Mouse (Mus musculus) NIH3T3 (cell line): ENCODE data around the gene Ubxn11.

ENCODE experiments used
- DNase-seq: peaks from one replicate; pipeline ENCODE4 v3.0.0-alpha.2; 2012; ENCODE audit warnings: low read depth

Ubxn11 gene

DNA sequence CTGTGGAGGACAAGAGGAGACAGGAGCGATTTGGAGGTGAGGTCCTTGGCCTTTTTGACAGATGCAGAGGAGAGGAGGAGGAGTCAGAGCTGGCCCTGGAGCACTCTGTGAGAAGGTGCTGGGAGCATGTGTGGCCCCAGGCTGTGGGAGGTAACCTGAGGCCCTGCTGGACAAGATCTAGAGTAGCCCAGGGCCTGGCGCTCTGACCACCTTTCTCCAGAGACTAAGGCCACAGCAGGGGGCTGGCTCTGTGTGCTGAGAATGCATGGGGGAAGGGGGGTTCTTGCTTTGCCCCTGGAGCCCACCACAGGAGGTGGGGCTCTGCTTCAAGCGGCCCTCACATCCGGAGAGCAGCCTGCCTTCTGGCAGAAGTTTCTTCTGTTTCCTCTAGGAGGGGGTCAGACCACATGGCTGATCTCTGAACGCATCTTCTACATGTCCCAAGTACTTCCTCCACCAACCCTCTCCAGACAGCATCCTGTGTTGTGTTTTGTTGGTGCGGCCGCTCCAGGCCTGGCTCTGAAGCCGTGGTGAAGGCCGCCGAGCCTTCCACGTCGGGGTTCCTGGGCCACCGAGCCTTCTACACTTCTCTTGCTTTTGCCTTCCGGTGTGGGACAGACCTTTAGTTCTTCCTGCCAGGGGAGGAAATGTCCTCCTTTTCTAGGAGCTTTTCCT lies 15.9 kb downstream of the Ubxn11 start:
- no peak for DNase-seq

DNA sequence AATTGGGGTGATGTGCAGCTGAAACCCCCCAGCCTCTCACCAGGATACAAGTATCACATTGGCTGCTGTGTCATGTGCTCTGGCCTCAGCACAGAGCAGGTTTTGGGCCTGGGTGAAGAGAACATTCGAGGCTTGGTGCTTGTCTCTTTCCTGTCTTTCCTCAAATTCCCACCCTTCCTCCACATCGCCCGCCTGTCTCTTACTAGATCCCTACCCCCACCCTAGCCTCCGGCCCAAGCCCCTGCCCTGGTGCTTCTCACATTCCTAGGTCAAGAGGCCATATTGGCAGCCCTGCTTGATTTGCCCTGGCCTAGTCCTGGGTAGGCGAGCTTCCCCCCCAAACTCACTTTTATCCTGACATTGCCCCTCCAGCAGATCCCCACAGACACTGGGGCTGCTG lies 16.7 kb downstream of the Ubxn11 start:
- DNase-seq: no peak

DNA sequence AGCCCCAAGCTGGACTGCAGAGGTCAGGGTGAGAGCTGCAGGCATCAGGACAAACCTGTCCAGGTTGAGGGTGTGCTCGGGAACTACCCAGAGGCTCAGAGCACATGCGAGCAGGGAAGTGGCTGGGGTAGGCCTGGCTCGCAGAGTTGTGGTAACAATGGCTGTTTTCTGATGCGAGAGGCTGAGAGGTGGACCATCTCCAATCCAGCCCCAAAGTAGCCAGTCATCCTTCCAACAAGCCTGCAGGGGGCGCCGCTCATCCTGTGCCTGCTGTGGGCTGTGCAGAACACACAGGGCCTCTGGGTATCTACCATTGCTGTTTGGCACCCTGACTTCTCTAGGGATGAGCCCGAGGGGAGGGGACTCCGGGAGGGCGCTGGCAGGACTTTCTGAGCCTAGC lies 17.3 kb downstream of the Ubxn11 start:
- peak; percentile 66 for DNase-seq

DNA sequence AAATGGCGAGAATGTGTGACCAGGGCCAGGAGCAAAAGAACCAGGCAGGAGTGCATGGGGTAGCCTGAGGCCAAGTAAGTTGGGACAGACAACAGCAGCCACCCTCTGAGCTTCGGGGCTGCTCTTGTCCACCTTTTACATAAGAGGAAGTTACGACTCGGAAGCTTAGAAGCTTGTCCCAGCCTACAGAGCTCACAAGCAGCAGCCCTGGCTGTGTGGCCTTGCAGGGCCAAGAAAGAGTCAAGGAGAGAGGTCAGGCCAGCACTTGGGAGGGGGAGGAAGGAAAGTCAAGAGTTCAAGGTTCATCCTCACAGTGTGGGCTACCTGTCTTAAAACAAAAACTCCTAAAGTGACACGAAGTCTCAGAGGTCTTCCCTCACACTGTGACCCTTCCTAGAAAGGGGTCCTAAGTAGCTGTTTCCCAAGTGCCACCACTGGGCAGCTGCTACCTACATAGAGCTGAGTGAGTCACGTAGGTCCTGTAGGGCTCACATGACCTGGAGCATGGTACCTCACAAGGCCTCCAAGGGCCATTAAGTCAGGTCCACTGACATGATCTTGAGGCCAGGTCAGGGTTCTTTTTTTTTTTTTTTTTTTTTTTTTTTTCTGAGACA lies 17.9 kb downstream of the Ubxn11 start:
- DNase-seq: no peak

DNA sequence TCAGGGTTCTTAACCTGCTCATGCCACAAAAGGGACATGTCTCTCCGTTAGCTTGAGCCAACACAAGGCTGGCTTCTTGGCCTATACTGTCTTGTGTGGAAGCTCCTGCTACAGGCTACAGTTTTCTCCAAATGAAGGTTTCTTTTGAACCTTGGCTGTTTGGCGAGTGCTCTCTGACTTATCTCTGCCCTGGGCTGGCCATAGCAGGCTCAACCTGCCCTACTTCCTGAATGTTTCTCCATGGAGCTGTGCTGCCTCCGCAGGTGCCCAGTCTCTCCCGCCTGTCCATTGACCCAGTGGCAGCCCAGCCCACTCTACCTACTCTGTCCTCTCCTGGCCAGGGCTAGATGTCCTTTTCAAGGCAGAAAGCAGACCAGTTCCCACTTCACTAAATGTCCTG lies 18.5 kb downstream of the Ubxn11 start:
- no peak for DNase-seq

DNA sequence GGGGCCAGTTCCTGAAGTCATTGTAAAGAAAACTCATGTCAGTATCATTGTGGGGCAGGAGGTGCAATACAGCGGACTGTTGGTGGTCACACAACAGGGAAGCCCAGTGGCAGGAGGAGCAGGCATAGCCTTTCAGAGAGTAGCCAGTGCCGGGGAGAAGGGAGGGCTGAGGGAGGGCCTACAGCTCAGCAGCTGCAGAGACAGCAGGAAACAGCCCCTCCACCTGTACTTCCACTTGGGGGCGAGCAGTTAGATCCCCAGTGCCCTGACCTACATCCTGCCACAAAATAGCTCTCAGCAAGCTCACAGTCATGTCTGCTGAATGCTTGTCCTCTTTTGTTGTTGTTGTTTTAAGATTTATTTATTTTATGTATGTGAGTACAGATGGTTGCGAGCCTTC lies 19.2 kb downstream of the Ubxn11 start:
- no peak for DNase-seq

DNA sequence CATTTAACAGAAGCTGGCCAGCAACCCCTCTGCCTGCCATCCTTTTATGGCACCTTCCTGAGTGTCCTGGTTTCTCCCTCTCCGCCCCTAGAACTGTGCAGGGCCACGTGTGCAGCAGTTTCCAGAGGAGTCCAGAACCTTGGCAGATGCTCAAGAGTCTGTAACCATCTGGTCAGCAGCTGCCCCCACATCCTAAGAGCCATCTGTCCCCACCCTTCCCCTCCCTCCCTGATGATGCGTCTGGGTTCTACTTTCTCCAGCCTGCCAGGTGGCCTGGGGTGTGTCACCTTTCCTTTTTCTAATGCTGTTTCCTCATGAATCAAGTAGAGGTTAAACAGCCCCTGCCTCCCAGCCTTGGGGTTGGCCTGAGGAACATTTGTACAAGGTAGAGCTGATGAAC lies 19.9 kb downstream of the Ubxn11 start:
- peak; percentile 32 for DNase-seq

DNA sequence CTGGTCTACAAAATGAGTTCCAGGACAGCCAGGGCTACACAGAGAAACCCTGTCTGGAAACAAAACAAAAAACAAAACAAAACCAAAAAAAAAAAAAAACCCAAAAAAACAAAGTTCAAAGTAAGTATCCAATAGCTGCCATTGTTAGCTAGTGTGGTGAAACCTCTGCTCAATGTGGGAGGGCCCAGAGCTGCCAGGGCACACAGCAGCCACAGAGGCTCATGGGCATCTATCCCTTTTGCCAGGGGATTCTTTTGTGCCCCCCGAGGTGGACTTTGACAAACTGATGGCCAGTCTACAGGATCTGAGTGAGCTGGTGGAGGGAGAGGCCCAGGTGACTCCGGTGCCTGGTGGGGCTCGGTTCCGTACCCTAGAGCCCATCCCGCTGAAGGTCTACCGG lies 20.8 kb downstream of the Ubxn11 start:
- no peak for DNase-seq

DNA sequence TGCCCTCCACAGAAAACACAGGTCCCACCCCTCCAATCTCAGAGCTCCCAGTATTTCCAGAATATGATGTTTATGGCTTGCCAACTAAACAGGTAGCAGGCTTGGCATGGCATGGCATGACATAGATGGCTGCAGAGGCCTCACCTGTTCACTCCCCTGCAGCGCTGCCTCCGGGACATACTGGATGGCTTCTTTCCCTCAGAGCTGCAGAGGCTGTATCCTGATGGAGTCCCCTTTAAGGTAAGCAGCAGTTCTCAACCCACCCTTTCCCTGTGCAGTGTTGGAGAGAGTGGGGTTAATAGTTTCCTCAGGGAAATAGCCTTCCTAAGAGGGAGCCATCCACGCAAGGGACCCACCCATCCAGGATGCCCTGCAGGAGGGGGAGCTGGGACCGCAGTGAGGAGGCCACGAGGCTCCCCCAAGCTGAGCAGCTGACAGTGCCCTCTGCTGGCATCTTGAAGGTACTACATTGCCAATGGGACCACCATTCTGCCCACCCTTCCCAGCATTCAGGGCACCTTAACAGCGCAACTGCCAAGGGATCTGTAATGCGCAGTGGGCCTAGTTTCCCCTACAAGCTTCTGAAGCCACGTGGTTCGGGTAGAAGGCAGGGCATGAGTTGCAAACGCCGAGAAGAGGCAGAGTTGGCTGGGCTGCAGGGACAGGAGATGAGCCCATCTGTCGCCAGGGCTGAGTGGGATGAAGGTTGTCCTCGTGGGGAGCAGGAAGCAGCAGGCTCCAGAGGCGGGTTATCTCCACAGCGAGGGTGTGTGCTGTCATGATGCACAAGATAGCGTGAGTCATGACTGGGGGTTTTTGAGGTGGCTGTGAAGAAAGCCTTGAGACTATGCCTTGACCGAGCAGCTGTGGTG lies 21.5 kb downstream of the Ubxn11 start:
- peak; percentile 61 for DNase-seq

DNA sequence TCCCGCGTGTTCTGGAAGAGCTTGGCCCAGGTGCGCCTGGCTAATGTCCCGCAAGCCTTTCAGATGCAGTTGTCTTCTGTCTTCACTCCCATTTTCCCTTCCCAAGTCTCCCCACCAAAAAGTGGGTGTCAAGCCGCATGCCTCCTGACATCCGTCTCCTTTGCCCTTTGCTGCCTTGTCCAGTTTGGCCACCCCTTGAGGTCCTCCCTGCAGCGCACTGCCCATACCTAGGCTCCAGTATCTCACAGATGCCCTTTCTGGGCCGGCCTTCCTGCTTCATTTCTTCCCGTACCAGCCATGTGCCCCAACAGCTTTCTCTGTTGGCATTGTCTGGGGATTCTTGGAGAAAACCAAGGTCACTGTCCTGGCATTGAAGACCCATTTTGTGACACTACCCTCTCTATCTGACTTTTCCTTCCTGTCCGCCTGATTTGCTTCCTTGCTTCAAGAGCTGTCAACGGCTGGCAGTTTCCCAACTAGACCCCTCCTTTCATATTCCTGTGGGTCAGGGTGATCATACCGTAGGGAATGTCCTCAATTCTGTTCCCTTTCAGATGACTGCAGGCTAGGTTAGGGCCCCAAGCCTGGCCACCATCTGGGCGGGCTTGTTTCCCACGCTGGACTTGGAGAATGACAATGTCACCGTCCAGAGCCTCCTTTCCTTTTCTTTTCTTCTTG lies 23.2 kb downstream of the Ubxn11 start:
- DNase-seq: no peak

DNA sequence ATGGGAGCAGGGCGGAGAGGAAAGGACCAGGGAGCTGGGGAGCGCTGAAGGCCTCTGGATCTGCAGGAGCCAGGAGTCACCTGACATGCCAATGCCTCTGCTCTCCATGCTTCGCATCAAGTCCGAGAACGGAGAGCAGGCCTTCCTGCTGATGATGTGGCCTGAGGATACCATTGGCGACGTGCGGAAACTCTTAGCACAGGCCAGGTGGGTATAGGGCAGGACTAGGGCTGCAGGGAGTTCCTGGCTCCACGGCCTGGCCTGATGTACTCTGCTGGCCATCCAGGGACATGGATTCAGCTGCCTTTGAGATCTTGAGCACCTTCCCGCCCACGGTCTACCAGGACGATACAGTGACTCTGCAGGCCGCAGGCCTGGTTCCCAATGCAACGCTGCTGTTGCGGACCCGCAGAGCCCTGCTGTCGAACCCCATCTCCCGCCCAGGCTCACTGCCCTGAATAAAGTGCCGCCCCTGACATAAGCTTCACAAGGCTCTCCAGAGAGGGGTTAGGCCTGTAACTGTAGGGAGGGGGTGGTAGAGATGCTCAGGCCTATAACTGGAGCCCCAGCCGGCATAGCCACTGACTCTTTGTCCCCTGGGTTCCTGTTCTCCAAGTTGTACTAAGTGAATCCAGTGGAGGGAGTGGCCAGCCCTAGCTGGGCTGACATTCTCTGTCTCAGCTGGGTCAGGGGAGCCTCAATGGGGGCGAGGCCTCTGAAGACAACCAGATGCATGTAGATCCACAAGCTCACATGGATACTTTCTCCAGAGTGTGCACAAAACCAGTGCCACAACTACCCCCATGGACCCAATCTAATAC lies 24.1 kb downstream of the Ubxn11 start:
- no peak for DNase-seq

DNA sequence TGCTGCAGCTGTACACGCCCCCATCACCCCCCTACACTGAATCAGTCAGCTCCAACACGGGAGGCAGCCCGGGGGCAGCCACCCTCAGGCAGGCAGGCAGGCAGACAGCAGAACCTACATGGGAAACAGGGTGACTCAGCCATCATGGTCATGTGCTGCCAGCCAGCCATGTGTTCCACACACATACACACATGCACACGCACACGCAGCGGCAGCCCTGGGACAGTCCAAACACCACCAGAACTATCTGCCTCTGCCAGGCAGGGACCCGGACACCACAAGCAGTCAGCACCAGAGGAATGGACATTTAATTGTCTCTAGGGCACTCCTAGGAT lies 24.7 kb downstream of the Ubxn11 start:
- DNase-seq: peak; percentile 58

DNA sequence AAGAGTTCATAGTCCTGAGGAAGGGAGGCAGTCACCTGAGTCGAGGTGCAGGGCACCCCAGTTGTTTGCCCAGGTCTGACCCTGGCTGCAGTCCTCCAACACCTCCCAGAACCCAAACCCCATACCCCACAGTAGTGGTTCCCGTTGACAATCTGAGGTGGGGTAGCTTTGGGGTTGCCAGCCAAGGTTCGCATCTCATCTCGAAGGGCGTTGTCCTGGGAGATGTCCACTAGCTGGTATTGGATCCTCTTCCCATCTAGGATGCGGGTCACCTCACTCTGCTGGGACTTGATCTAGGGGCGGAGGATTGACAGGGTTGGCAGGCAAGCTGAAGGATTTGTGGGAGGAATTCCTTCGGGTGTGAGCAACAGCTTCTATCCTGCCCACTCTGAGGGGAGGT lies 25.4 kb downstream of the Ubxn11 start:
- peak; percentile 21 for DNase-seq

DNA sequence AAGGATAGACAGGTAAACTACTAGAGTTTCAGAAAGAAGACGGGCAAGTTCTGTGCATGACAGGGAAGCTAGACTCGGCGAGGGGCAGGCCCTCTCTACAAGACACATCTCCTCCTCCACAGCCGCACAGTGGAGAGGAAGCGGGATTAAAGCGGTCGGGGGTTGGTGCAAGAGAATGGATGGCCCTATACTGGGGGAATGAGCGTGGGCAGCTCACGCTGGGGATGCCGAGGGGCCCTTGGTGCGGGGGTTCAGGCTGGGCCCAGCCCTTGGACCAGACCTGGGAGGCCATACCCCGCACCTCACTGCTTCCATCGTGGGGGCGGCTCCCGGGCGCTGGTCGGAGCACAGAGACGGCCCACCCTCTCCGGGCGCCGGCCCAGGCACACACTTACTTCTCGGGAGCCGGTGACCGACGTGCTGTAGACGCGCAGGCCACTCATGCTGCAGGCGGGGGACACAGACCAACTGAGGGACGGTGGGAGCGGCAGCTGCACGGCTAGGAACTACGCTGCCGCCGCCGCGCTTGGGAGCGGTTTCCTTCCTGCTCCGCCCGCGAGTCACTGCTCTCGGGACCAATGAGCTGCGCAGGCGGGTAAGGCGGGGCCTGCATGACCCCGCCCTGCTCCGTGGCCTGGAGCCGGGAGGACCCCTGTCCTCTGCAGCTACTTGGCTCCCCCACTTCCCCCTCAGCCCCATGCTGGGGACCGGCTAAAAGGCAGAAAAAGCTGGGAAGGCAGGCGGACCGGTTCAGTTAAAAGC lies 26.0 kb downstream of the Ubxn11 start, which contains the start of gene Sh3bgrl3:
Gene Sh3bgrl3, minus strand, starts transcription at position 569 of the 762 bp plus-strand sequence.
- peak; percentile 88 for DNase-seq

DNA sequence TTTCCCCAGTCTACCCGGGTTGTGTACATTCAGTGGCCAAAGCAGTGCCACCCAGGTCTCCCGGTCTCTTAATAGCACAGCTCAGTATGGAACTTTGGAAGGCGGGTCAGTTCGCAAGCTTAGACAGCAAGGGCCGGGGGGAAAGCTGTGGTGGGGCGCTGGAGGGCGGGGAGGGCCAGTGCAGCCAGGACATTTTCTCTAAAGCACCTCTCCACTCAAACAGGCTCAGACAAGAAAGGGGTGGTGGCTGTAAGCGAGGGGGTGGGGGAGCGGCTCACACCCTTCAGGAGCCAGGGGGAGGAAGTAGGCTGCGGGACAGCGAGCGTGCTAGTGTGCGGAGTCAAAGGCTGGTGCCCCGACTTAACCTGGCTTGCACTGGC lies 26.6 kb downstream of the Ubxn11 start:
- DNase-seq: no peak

DNA sequence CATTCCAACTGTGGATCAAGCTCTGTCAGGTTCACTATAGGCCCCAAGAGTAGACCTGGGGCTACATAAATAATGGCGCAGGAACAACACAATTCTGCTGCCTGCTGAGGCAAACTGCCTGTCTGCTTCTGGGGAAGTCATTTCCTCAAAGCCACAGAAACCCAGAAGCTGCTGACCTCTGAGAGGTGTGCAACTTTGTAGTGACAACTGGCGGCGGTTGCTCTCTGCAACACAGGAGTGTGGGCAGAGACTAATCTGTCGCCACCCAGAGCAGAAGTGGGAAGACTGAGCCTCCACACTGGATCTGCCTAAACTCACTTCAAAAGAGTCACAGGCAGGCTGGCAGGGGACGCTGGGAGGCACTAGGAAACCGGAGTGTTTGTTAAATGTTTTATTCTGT lies 27.1 kb downstream of the Ubxn11 start:
- DNase-seq: no peak

DNA sequence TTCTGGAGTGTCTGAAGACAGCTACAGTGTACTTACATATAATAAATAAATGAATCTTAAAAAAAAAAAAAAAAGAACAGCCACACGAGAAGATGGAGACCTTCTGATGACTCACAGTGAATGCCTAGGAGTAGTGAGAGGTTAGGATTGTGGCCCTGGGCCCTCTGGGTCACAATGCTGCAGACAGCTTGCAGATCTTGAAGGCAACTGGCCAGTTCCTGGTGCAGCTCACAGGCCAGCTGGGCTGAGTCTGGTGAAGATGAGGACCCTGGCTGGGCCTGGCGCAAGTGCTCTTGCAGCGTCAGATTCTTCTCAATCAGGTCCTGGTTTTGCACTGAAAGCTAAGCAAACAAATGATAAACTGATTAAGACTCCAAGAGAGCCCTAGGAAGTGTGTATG lies 29.7 kb downstream of the Ubxn11 start:
- peak; percentile 31 for DNase-seq

DNA sequence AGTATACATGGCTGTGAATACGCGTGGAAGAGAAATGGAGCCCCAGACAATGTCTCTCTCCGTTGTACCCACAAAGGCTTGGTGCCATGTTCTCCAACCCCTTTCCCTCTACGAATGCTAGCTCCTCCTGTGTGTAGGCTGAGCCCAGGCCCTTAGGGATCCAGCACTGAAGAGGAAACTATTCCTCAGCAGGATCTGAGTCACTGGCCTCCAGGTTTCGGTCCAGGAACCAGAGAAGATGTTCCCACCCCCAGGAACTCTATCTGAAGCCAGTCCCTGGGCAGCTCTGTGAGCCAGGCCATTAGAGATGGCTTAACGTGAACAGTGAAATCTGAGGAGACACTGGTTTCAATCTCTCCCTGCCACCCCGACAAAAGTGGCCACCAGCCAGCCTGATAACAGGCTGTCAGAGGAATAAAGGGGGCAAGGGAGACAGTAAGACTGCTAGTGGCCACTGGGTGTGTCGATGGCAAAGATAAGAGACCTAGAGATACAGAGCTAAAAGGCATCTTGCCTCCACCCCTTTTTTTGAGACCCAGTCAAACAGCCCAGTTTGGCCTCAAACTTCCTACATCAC lies 30.2 kb downstream of the Ubxn11 start:
- DNase-seq: peak; percentile 82

DNA sequence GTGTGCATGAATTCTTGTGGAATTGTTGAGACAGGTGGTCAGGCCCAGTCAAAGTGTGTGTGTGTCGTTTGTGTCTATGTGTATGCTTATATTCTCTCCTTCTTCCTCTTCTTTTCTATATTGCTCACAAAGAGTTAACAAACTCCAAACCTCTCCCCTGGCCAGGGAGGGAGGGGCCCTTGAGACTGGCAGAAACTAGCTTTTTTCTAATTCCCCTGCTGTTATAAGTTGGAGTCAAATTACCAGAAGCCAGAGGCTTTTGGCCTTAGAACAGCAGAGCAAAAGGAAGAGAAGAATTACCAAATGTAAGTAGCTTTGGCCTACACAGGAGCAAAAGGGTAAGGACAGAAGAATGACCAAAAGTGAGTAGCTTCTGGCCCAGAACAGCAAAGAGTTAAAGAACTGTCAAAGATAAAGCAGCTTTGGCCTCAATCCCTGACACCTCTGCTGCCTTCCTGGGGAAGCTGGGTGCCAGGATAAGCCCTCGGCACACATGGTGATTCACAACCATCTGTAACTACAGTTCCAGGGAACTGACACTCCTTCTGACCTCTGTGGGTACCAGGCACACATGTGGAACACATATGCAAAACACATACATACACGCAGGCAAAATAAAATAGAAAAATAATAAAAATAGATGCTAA lies 34.0 kb downstream of the Ubxn11 start:
- peak; percentile 48 for DNase-seq

DNA sequence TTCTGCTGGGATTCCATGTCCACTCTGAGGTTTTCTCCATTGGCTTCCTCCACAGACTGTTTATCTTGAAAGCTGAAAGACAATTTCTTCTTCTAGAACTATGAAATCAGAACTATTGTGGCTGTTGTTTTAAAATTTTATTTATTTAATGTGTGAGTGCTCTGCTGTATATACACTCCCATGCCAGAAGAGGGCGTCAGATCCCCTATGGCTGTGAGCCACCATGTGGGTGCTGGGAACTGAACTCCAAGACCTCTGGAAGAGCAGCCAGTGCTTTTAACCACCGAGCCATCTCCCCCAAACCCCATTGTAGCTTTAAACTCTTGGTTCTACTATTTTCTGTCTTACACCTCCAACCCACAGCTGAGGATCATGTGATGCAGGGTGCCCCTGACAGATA lies 36.5 kb downstream of the Ubxn11 start:
- peak; percentile 36 for DNase-seq
